Mouse (Mus musculus) spleen, adult 12 weeks (tissue): ENCODE data around the gene Abracl.

Source experiments
- DNase-seq: peaks from one replicate; pipeline ENCODE4 v3.0.0; 2022; ENCODE audit warnings: low spot score

Abracl gene

GRCm38 (mm10) chr10:18021576-18022311 is 1.3 kb downstream of the Abracl start:
- DNase-seq = no peak

GRCm38 (mm10) chr10:18020846-18021245 is 2.2 kb downstream of the Abracl start:
- no peak for DNase-seq

- DNase-seq = no peak
These were observed 2.6 kb downstream of the Abracl start for GRCm38 (mm10) chr10:18020443-18020842.

- DNase-seq = no peak
These were observed 11.3 kb downstream of the Abracl start for GRCm38 (mm10) chr10:18011761-18012160.

- no peak for DNase-seq
These were observed 13.3 kb downstream of the Abracl start for GRCm38 (mm10) chr10:18009744-18010143.

- DNase-seq = no peak
These were observed 15.0 kb downstream of the Abracl start for GRCm38 (mm10) chr10:18008118-18008517.

DNA sequence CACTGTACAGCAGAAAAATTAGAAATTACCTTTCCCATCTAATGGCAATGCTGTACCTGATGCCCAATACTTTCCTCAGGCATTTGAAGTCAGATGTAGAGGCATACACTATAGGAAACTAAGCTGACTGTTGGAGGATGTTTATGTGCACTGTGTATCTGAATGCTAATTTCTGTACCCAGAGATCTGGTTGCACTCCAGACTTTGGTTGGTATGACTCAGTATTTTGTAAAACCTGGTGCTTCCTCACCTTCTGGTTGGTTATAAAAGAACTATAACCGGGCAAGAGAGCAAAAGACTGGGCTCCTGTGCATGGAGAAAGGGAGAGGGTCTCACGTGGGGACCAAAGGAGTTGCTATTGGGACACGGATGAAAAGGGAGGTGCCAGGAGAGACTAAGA is 15.8 kb downstream of the Abracl start:
- DNase-seq = no peak

DNA sequence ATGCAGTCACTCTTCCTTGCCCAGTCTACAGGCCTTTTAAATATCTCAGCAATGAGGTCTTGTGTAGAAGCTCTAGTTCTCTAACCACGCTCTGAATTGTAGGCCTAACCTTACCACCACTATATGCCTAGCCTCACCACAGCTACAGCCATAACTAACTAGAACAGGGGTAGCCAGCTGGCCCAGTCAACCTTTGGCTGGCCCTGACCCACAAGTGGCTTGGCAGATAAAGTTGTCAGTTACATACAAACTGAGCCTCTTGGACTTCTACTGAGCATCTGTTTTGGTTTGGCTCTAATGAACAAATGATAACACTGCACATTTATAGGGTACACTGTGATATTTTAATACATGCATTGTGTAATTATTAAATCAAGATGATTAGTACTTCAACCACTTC is 16.3 kb downstream of the Abracl start:
- DNase-seq = no peak

- DNase-seq = no peak
These were observed 17.7 kb downstream of the Abracl start for GRCm38 (mm10) chr10:18005136-18005955.

DNA sequence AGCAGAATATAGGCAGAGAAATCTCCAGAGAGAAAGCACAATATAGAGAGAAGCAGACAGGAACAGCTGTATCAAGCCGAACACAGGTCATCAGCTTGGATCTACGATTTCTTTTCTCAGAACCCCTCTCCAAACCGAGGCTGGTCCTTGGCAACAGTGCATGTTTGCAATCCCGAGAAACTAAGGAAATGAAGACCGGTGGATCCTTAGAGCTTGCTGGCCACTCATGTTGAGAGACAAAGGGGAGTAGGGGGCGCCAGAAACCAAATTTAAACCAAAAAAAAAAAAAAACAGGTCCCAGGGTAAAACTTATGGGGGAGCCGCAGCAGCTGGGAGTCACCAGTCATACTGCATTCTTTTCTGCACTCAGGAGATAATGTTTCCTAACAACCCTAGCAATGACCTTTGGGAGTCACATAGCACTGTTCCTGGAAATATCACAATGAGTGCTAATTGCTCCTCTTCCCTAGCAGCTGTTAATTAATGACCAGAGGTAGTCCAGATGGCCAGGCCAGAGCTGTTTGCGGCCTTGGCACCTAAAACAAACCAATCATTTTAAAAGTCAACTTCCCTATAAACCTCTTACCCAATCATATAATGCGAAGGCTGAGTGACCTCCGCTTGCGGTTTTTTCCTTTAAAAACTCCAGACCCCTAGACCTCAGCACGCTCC is 19.0 kb downstream of the Abracl start:
- no peak for DNase-seq

DNA sequence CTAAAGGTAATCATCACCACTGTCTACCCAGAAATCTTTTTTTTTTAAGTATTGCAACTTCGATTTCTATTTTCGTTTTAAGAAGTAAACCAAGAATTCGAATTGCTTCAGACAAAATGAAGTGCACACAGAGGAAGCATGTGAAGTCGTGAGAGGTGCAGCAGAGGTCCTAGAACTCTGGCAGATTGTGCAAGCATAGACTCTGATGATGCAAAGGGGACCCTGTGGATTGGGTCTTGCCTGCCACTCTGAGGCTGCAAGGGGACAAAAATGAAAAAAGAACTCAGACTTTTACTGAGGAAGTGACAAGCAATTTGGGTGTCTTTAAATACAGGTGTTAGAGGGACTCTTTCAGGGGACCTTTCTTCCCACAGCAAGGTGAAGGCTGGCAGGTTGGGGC is 32.5 kb downstream of the Abracl start:
- DNase-seq = no peak

- no peak for DNase-seq
These were observed 34.0 kb downstream of the Abracl start for GRCm38 (mm10) chr10:17989136-17989535.

DNA sequence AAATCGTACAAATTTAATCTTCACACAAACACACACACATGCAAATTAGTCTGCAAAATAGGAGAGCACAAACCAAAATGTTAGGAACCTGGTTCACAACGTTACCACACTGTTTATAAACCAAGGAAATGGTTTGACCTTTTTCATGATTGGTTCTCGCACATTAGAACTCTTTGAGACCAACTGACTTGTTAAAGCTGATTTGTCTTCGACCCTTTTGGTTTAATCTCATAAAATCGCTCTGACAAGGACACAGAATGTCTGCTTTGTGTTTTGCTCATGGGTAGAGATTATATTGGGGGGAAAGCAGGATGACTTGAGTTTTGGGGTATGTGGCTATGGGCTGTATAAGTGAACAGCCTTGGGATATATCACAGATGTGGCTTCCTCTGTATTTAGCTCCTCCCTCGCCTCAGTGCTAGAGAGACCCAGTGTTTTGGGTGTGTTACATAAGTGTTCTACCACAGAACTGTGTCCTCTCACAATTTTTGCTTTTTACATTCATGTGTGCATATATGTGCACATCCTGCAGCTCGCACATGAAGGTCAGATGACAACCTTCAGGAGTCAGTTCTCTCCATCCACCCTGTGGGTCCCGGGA is 35.2 kb downstream of the Abracl start:
- DNase-seq = no peak

DNA sequence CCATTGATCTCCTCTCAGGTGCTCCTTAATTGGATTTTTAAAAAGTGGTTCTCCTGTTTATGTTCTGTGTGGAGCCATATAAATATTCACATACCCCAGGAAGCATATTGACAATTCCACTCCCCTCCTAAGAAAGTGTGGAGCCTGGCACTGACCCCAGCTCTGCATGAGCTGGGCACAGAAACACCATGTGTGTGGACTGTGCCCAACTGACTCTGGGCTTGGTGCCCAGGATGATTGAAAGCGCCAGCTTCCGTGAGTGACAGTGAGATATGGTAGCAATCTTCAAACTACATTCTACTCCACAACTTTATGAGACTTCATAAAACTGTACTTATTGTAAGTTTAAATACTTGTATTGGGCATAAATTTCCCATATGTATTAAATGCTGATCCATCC is 39.8 kb downstream of the Abracl start:
- no peak for DNase-seq

DNA sequence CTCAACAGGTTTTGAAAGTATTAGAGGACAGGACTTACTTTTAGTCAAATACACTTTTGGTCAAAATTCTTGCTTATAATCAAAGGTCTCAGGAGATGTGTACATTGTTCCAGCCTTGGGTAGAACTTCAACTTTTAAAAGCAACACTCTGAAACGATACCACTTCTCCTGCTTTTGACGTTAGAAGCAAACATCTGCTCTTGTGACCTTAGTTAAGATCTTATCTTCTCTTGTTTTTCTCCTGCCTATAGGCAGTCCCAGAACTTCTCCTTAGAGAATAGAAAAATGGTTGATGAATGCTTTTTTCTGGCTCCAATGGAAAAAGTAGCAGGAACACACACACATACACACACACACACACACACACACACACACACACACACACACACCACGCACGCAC is 57.0 kb downstream of the Abracl start:
- no peak for DNase-seq
